Mouse (Mus musculus) kidney, adult 2 months (tissue): ENCODE measurements around the gene Prpf40a. TPM values are rescaled to one million over a fixed set of nuclear protein-coding genes. Genes with fewer than 3 reads are reported as not detected.
A peak's percentile ranks its signal among the peaks of the same experiment; 100 is the strongest.

Experiments used
- DNase-seq: peaks from one replicate; pipeline ENCODE4 v3.0.0; 2021
- H3K27ac ChIP-seq: fragments of 200-500 bp; 2 replicates; pipeline ENCODE4 v1.5.1; 2012; ENCODE audit warnings: low read depth, low read length, control low read depth, inconsistent platforms; ENCODE audit not compliant: insufficient read depth
- H3K27me3 ChIP-seq: fragments of 200-500 bp; replicated peaks from 2 replicates; pipeline ENCODE4 v1.6.1; 2012; ENCODE audit warnings: mild to moderate bottlenecking, moderate library complexity, low read length, inconsistent platforms; ENCODE audit not compliant: control insufficient read depth, insufficient read depth
- H3K36me3 ChIP-seq: fragments of 200-500 bp; 2 replicates; pipeline ENCODE4 v1.6.1; 2012; ENCODE audit warnings: mild to moderate bottlenecking, moderate library complexity, low read length, inconsistent platforms; ENCODE audit not compliant: control insufficient read depth, insufficient read depth
- H3K4me1 ChIP-seq: fragments of 200-500 bp; 2 replicates; pipeline ENCODE4 v1.6.1; 2011; ENCODE audit warnings: low read length; ENCODE audit not compliant: control insufficient read depth, insufficient read depth
- H3K4me3 ChIP-seq: fragments of 200-500 bp; 2 replicates; pipeline ENCODE4 v1.5.1; 2011; ENCODE audit warnings: mild to moderate bottlenecking, low read depth, low read length, control low read depth; ENCODE audit not compliant: insufficient read depth
- CTCF ChIP-seq: fragments of 200-500 bp; conservative IDR thresholded peaks from 2 replicates; pipeline ENCODE4 v1.5.1; 2011; ENCODE audit warnings: low read depth, mild to moderate bottlenecking, control low read depth, low read length, moderate library complexity, mixed read lengths; ENCODE audit not compliant: insufficient read depth, insufficient read length
- POLR2A ChIP-seq: fragments of 200-500 bp; IDR thresholded peaks from one replicate; pipeline ENCODE4 v1.6.1; 2011; ENCODE audit warnings: low read depth, low read length, control low read depth
- WGBS: fragments of 180-500 bp; shearing (Covaris S2); methylation state at CpG from one replicate; pipeline ENCODE4 v1.1.7; 2018; 5-methylcytosine and 5-hydroxymethylcytosine counted together
- polyA plus RNA-seq: library from polyadenylated mRNA; depleted of rRNA; stranded (reverse); fragments of >200 nt; gene quantifications from 2 replicates; pipeline ENCODE4 v1.2.3, GENCODE M21; 2012; rRNA removed

Prpf40a gene
- polyA plus RNA-seq, 1 experiment, result 13.8 TPM

- Histone ChIP-seq H3K27me3 (no peaks in the 10 kb centered on the region), H3K4me1 (no peaks in the 10 kb centered on the region), H3K36me3 (no peaks in the 10 kb centered on the region), H3K27ac (no peak overlapping the region), H3K4me3 (no peak overlapping the region)
- DNase-seq, result no peak
- 86% methylated on average over 3 of the region's 3 CpGs for WGBS
- TF ChIP-seq POLR2A (no peak), CTCF (no peak)
Measured at GRCm38 (mm10) chr2:53088744-53089143, 102.3 kb downstream of the Prpf40a start.

GRCm38 (mm10) chr2:53085617-53086202 is 105.4 kb downstream of the Prpf40a start:
- peak; percentile 59 for DNase-seq
- WGBS, result 48% methylated on average over 9 of the region's 9 CpGs
- Histone ChIP-seq H3K27me3 (no peaks in the 10 kb centered on the region), H3K4me3 (no peak overlapping the region), H3K4me1 (no peaks in the 10 kb centered on the region), H3K27ac (no peak overlapping the region), H3K36me3 (no peaks in the 10 kb centered on the region)
- peak; percentile 59 for TF ChIP-seq CTCF
- TF ChIP-seq POLR2A, result no peak

Other genes starting within 250 kb of the Prpf40a start
- 7.9 and 8.1 TPM in 2 replicates for gene Arl6ip6, start 442 bp upstream of the Prpf40a start, polyA plus RNA-seq